Mouse (Mus musculus): ENCODE results near the gene Aqp1. TPM values are rescaled to one million over a fixed set of nuclear protein-coding genes. Genes with fewer than 3 reads are reported as not detected.

Gene Aqp1
- polyA plus RNA-seq, 1 experiment from 2014 or later = 45.2 TPM

DNA sequence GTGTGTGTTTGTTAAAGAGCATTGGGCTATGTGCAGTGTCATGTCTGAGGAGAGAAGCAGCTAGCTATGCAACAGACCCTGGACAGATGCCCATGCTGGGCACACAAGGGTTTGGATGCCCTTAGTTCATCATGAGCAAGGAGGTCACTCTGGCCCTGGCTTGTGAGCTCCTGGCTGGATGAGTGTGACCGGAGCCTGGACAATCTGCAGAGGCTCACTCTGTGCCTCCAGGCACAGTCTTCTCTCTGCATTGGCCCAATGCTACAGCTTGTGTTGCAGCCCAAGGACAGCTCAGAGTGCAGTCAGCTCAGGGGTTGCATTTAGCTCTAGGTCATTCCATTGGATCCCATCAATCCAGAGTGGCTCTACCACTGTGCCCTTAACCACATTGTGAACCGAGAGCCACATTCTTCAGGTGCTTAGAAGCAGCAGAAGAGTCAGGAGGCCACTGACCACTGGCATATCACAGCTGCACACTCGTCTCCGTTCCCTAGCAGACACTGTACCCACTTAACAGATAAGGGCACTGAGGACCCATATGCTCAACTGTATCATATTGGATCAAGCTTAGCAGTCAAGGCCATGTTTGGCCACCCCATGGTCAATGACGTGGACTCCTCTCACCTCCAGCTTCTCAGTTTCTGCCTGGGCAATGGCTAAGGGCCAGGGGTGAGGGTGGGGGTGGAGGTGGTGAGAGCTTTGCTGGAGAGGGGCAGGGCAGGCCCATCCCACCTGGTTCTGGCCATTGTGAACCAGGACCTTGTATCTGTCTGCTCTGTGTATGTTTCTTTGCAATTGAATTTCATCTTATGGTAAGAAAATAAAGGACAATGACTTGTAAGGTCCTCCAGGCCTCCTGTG lies 11.7 kb downstream of the Aqp1 start:
- ATAC-seq (ENCODE audit: low read depth) = peak; percentile 82
- peaks cover 69% of the 10 kb centered on the region for H3K4me1 ChIP-seq (replicated peaks)

DNA sequence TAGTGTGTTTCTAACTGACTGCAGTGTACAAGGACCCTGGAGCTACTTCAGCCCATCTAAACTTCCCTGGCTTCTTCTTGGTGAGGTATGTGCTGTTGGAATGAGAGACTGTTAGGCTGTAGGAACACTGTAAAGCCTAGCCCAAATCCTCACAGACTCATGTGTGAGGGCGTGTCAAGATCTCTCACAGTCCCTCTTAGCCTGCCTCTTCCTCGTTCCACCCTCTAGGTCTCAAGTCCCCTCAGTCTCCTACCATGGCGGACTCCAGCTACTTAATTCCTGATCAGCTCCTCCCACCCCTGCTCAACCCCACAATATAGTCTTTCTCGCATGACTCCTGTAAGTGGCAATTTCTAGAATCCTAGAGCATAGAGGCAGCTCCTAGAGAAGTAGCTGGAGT lies 13.0 kb downstream of the Aqp1 start:
- DNase-seq = no peak
- Histone ChIP-seq H3K27ac (peak overlapping the region; percentile 51), H3K4me3 (replicated peaks) (no peak overlapping the region), H3K9me3 (replicated peaks) (no peaks in the 10 kb centered on the region), H3K36me3 (0 out of 2 replicates have a peak, but pooled peaks cover 13% of the 10 kb centered on the region), H3K4me1 (replicated peaks) (peaks cover 56% of the 10 kb centered on the region), H3K27me3 (no peaks in the 10 kb centered on the region), H3K4me2 (no peak overlapping the region), H3K9ac (peak overlapping the region; percentile 40; the same call in 1 of the 2 replicates)
- no peak for ATAC-seq (ENCODE audit: low read depth)
- 65% methylated on average over 4 of the region's 4 CpGs for WGBS (ENCODE audit: insufficient replicate concordance)

More for the DNA sequence above, 11.7 kb downstream of the Aqp1 start:
- Histone ChIP-seq H3K9ac (peak overlapping the region; percentile 37; the same call in 1 of the 2 replicates), H3K36me3 (0 out of 2 replicates have a peak, but pooled peaks cover 13% of the 10 kb centered on the region), H3K27ac (peak overlapping the region; percentile 51), H3K4me2 (peak overlapping the region; percentile 33), H3K9me3 (replicated peaks) (no peaks in the 10 kb centered on the region), H3K4me3 (replicated peaks) (no peak overlapping the region), H3K27me3 (no peaks in the 10 kb centered on the region)
- DNase-seq = no peak
- WGBS (ENCODE audit: insufficient replicate concordance) = 37% methylated on average over 5 of the region's 5 CpGs

DNA sequence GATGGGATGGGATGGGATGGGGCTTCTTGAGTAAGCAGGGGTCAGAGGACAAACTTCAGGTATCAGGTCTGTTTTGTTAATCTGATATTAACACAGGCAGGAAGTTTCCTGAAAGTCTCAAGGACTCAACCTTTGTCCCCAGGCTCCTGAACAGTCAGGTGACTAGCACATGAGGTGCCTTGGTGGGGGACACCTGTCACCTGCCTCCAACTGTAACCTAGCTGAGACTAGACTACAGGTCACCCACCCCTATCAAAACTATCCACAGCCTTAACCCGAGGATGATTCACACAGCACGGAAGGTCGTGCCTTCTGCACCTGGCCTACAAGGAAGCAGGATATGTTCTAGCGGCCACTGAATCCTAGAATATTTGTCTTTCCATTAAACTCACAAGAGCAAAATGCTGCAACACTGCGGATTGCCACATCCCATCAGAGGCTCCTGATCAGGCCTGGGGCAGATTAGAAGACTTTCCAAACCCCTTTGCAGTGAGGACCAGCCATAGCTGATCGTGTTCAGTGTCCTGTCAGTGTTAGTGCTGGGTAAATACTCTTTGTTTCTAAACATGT lies 14.2 kb downstream of the Aqp1 start:
- no peak for ATAC-seq (ENCODE audit: low read depth)

DNA sequence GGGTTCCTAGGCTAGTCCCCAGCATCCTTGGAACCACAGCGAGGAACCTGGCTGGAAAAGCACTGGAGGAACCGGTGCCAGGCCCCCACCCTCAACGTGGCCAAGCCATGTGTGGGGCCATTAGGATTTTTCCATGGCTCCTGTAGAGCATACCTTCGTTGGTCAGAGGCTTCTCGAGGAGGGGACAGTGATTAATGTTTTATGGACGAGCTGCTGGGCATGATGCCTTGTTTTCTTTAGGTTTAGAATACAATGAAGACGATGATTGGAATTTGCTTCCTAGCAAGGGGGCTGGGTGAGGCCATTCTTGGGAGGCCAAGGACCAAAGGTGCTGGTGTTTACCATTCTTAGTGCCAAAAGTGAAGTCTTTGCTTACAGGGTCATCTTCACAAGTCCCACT lies 15.5 kb downstream of the Aqp1 start:
- H3K27me3 ChIP-seq = no peaks in the 10 kb centered on the region
- no peak for DNase-seq
- no peak overlapping the region for H3K4me2 ChIP-seq
- no peak overlapping the region for H3K9ac ChIP-seq
- H3K4me3 ChIP-seq (replicated peaks) = no peak overlapping the region
- H3K9me3 ChIP-seq (replicated peaks) = no peaks in the 10 kb centered on the region
- no peaks in the 10 kb centered on the region for H3K36me3 ChIP-seq
- no peak overlapping the region for H3K27ac ChIP-seq
- 69% methylated on average over 7 of the region's 7 CpGs for WGBS (ENCODE audit: insufficient replicate concordance)
- ATAC-seq (ENCODE audit: low read depth) = no peak
- H3K4me1 ChIP-seq (replicated peaks) = peaks cover 56% of the 10 kb centered on the region

More for the DNA sequence above, 14.2 kb downstream of the Aqp1 start:
- no peak overlapping the region for H3K4me3 ChIP-seq (replicated peaks)
- no peaks in the 10 kb centered on the region for H3K9me3 ChIP-seq (replicated peaks)
- H3K9ac ChIP-seq = no peak overlapping the region
- no peak overlapping the region for H3K27ac ChIP-seq
- 0 out of 2 replicates have a peak, but pooled peaks cover 10% of the 10 kb centered on the region for H3K36me3 ChIP-seq
- peaks cover 56% of the 10 kb centered on the region for H3K4me1 ChIP-seq (replicated peaks)
- H3K27me3 ChIP-seq = no peaks in the 10 kb centered on the region
- no peak overlapping the region for H3K4me2 ChIP-seq
- 78% methylated on average over 6 of the region's 6 CpGs for WGBS (ENCODE audit: insufficient replicate concordance)
- DNase-seq = no peak

DNA sequence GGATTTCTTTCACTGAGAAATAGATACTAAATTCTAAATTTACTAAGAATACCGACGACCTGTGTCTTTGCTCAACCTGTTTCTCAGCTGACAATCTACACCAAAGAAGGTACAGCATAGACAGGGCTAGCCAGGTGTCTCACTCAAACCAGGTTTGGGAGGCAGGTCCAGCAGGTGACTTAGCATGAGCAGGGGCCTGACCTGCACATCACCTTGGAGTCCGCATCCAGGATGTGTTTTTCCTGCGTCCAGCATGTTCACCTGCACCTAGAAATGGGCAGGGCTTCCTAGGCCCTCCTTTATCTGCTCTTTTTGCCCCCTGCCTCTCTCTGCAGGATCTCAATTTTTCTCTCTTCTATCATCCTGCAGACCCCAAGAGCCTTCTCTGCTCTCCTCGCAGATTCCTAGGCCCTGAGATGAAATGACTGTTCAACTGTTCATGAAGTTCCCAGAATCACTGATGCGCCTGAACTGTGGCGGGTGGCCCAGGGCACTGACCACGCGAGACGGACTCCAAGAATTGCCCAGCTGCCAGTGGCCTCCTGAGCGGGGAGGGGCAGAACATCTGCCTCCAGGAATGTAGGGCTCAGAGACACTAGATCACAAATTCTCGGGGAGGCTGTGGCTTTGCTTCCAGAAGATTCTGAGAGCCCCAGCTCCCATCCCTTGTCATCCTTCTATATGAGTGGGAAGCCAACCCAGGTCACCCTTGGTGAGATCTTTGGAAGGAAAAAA lies 17.6 kb downstream of the Aqp1 start:
- H3K36me3 ChIP-seq = no peaks in the 10 kb centered on the region
- no peak overlapping the region for H3K27ac ChIP-seq
- DNase-seq (no peak), ATAC-seq (ENCODE audit: low read depth) (no peak)
- H3K4me2 ChIP-seq = no peak overlapping the region
- no peak overlapping the region for H3K4me3 ChIP-seq (replicated peaks)
- H3K9me3 ChIP-seq (replicated peaks) = no peaks in the 10 kb centered on the region
- 71% methylated on average over 12 of the region's 12 CpGs for WGBS (ENCODE audit: insufficient replicate concordance)
- H3K4me1 ChIP-seq (replicated peaks) = peaks cover 55% of the 10 kb centered on the region
- 0 out of 2 replicates have a peak overlapping the region, but pooled peaks have one; percentile 1 for H3K9ac ChIP-seq
- H3K27me3 ChIP-seq = no peaks in the 10 kb centered on the region

DNA sequence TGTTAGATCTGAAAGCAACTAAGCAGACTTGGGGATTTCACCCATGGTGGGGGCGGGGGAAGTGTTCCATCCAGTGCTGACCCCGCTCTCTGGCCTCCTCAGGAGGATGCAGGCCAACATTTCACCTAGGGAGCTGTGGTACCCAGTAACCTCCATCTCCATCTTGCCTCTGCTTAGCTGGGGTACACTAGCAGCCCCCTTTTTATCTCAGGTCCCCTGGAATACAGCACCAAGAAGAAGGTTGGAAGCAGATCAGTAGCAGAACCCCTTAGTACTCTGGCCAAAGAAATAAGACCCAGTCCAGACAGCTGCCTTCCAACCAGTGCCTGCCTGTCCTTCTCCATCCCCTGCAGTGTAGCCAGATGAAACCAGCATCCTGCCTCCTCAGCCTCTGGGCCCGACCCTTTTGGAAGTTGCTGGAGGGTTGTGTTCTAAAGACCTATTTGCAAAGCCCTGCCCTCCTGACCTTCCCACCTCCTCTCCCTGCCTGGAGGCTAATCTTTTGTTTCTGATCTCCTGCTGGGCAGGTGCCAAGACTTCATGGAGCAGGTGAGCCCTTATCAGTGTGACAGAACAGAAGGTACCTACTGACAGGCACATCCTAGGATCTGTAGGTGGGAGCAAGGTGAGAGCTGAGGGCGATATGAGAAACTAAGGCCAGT lies 18.4 kb downstream of the Aqp1 start:
- Histone ChIP-seq H3K4me1 (replicated peaks) (peaks cover 55% of the 10 kb centered on the region), H3K27ac (0 out of 2 replicates have a peak overlapping the region, but pooled peaks have one; percentile 78), H3K36me3 (no peaks in the 10 kb centered on the region), H3K9me3 (replicated peaks) (no peaks in the 10 kb centered on the region), H3K9ac (0 out of 2 replicates have a peak overlapping the region, but pooled peaks have one; percentile 1), H3K4me3 (replicated peaks) (no peak overlapping the region), H3K27me3 (no peaks in the 10 kb centered on the region), H3K4me2 (no peak overlapping the region)
- ATAC-seq (ENCODE audit: low read depth) (no peak), DNase-seq (no peak)
- 71% methylated on average over 4 of the region's 4 CpGs for WGBS (ENCODE audit: insufficient replicate concordance)

DNA sequence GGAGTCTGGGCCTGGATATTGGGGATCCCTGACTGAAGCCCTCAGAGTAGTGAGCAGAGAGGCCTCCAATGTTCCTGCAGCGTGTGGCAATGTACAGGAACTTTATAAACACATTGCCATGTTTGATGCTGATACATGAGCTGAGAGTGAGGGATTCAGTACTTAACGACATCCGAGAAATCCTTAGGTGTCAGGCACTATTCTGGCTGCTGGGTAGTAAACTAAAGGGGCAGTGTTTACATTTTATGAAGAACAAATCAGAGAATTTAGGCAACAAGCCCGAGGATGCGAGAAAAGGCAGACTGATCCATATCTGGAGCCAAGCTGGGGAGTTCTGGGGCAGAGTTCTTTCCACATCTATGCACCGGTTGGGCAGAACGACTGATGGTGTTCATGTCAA lies 19.3 kb downstream of the Aqp1 start:
- WGBS (ENCODE audit: insufficient replicate concordance) = 62% methylated on average over 7 of the region's 7 CpGs
- Histone ChIP-seq H3K4me1 (replicated peaks) (peaks cover 63% of the 10 kb centered on the region), H3K4me3 (replicated peaks) (no peak overlapping the region), H3K27me3 (no peaks in the 10 kb centered on the region), H3K36me3 (no peaks in the 10 kb centered on the region), H3K9me3 (replicated peaks) (no peaks in the 10 kb centered on the region), H3K9ac (no peak overlapping the region), H3K4me2 (no peak overlapping the region), H3K27ac (peak overlapping the region; percentile 78)
- DNase-seq (no peak), ATAC-seq (ENCODE audit: low read depth) (no peak)

DNA sequence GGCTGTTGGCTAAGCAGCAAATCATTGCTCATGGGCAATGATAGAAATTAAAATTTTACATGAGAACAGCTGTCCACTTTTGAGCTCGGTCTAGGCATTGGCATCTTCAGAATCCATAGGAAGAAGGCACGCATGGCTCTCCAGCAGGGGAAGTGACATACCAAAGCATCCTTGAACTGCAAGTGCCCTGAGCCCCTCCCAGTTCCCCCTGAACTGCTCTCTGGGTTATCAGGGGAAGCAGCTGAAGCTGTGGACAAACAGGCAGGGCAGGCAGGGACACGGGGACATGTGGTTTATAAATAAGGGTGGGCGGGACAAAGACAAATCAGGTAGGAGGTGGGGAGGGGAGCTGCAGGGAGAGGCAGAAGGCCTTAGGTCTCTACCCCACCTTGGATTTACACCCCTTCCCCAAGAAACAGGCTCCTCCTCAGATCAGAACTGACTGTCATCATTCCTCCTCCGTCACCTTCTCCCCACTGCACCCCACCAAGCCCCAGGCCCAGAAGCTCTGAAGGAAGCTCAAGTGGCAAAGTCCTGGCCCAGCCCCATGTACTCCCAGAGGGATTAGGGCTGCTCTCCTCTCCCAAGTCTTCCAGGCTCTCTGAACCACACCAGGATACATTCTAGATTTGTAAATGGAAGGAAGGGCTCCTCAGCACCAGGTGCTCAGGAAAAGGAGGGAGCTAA lies 19.9 kb downstream of the Aqp1 start:
- Histone ChIP-seq H3K36me3 (no peaks in the 10 kb centered on the region), H3K27me3 (no peaks in the 10 kb centered on the region), H3K9me3 (replicated peaks) (no peaks in the 10 kb centered on the region), H3K4me2 (0 out of 2 replicates have a peak overlapping the region, but pooled peaks have one; percentile 9), H3K4me1 (replicated peaks) (peaks cover 66% of the 10 kb centered on the region), H3K27ac (peak overlapping the region; percentile 78), H3K9ac (peak overlapping the region; percentile 36; the same call in 1 of the 2 replicates), H3K4me3 (replicated peaks) (no peak overlapping the region)
- WGBS (ENCODE audit: insufficient replicate concordance) = 19% methylated on average over 5 of the region's 5 CpGs
- DNase-seq (peak; percentile 52), ATAC-seq (ENCODE audit: low read depth) (peak; percentile 60)

DNA sequence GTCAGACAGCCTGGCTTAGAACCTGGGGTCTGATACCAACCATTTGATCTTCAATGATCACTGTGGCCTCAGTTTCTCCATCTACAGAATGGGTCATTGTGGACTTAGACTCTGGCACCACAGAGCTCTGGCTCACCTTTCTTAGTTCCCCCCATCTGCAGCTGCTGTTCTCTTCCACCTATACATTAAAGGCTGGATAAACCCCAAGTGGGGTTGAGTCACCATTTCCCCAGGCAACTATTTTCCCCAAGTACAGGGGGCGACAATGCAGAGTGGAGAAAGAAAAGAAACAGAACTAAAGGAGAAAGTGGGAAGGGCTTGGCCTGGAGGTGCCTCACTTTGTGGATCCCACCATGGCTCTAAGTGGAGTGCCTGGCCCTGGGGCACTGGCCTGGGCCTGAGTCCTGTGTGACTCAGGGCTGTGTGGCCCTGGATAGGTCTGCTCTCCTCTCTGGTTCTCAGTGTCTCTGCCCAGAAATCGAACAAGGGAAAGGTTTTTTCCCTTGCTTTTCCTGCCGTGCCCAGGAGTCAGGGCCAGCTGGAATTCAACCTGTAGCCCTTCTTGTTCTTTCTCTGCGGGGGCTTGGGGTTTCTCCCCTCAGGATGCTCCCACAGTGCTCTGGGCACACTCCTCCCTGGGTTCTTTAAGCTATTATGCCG lies 20.9 kb downstream of the Aqp1 start:
- DNase-seq (no peak), ATAC-seq (ENCODE audit: low read depth) (no peak)
- Histone ChIP-seq H3K4me2 (no peak overlapping the region), H3K9ac (peak overlapping the region; percentile 34), H3K9me3 (replicated peaks) (no peaks in the 10 kb centered on the region), H3K4me3 (replicated peaks) (no peak overlapping the region), H3K27me3 (no peaks in the 10 kb centered on the region), H3K27ac (peak overlapping the region; percentile 78), H3K36me3 (no peaks in the 10 kb centered on the region), H3K4me1 (replicated peaks) (peaks cover 67% of the 10 kb centered on the region)
- WGBS (ENCODE audit: insufficient replicate concordance) = 72% methylated on average over 5 of the region's 5 CpGs

DNA sequence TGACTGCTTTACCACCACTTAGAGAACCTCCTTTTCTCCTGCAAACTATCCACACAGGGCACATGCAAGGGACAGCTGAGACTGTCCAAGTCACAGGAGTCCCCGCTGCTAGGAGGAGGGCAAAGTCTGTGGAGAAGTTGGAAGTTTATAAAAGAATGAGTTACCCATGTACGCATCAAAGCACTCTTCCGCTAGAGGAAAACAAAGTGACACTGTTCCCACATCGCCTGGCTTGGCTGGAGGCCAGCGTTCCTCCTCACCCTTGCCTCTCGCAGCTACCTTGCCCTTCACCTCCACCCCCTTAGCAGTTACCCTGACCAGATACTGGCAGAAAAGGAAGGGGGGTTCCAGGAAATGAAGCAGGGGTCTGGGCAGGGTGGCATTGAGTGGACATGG lies 21.4 kb downstream of the Aqp1 start:
- peaks cover 72% of the 10 kb centered on the region for H3K4me1 ChIP-seq (replicated peaks)

More for the DNA sequence above, 21.4 kb downstream of the Aqp1 start:
- WGBS (ENCODE audit: insufficient replicate concordance) = 68% methylated on average over 6 of the region's 6 CpGs
- peak overlapping the region; percentile 78 for H3K27ac ChIP-seq
- DNase-seq (no peak), ATAC-seq (ENCODE audit: low read depth) (no peak)
- H3K36me3 ChIP-seq = no peaks in the 10 kb centered on the region
- H3K9ac ChIP-seq = peak overlapping the region; percentile 34; the same call in 1 of the 2 replicates
- no peak overlapping the region for H3K4me2 ChIP-seq
- H3K9me3 ChIP-seq (replicated peaks) = no peaks in the 10 kb centered on the region
- H3K4me3 ChIP-seq (replicated peaks) = no peak overlapping the region
- H3K27me3 ChIP-seq = no peaks in the 10 kb centered on the region
